Mouse (Mus musculus) limb, embryonic 14.5 days (tissue): ENCODE data around the gene Trrap. TPM values are rescaled to one million over a fixed set of nuclear protein-coding genes. Genes with fewer than 3 reads are reported as not detected.

Experiments
- ATAC-seq: fragments of 200-750 bp; cut with Nextera tagmentation; 2 replicates; pipeline ENCODE4 v1.8.0; 2017; ENCODE audit warnings: low read depth, moderate number of reproducible peaks, moderate TSS enrichment; ENCODE audit not compliant: low FRiP score
- DNase-seq: peaks from one replicate; pipeline ENCODE4 v3.0.0-alpha.2; 2015; ENCODE audit warnings: low spot score
- H3K27ac ChIP-seq: fragments of 300-500 bp; sonication (generic); replicated peaks from 2 replicates; pipeline ENCODE4 v1.5.1; 2014; ENCODE audit warnings: low read depth, mild to moderate bottlenecking, low read length, moderate library complexity, mixed read lengths
- H3K27me3 ChIP-seq: fragments of 300-500 bp; sonication (generic); 2 replicates; pipeline ENCODE4 v1.6.1; 2014; ENCODE audit warnings: low read length, mixed read lengths; ENCODE audit not compliant: control insufficient read depth, insufficient read depth
- H3K36me3 ChIP-seq: fragments of 300-500 bp; sonication (generic); 2 replicates; pipeline ENCODE4 v1.6.1; 2014; ENCODE audit warnings: mild to moderate bottlenecking, low read length, moderate library complexity, mixed read lengths; ENCODE audit not compliant: control insufficient read depth, insufficient read depth
- H3K4me1 ChIP-seq: fragments of 300-500 bp; sonication (generic); 2 replicates; pipeline ENCODE4 v1.6.1; 2014; ENCODE audit warnings: antibody characterized with exemption, low read length, mixed read lengths; ENCODE audit not compliant: control insufficient read depth, insufficient read depth
- H3K4me2 ChIP-seq: fragments of 300-500 bp; sonication (generic); replicated peaks from 2 replicates; pipeline ENCODE4 v1.6.1; 2014; ENCODE audit warnings: low read depth, mild to moderate bottlenecking, low read length, moderate library complexity; ENCODE audit not compliant: severe bottlenecking
- H3K4me3 ChIP-seq: fragments of 300-500 bp; sonication (generic); replicated peaks from 2 replicates; pipeline ENCODE4 v1.5.1; 2014; ENCODE audit warnings: low read length
- H3K9ac ChIP-seq: fragments of 300-500 bp; sonication (generic); 2 replicates; pipeline ENCODE4 v1.6.1; 2014; ENCODE audit warnings: mild to moderate bottlenecking, low read depth, low read length, moderate library complexity; ENCODE audit not compliant: severe bottlenecking
- H3K9me3 ChIP-seq: fragments of 300-500 bp; sonication (generic); 2 replicates; pipeline ENCODE4 v1.6.1; 2016; ENCODE audit warnings: low read length; ENCODE audit not compliant: control insufficient read depth
- POLR2A ChIP-seq: fragments of 200-500 bp; IDR thresholded peaks from 2 replicates; pipeline ENCODE4 v1.8.0; 2012; ENCODE audit warnings: inconsistent platforms, mild to moderate bottlenecking, moderate library complexity, borderline replicate concordance; ENCODE audit not compliant: insufficient read depth, insufficient read length; ENCODE audit errors: extremely low read depth
- WGBS: fragments of 180-500 bp; shearing (Covaris S2); extraction: QIAGEN DNeasy Blood & Tissue Kit; methylation state at CpG from one replicate; pipeline ENCODE4 v1.1.7; 2014; 5-methylcytosine and 5-hydroxymethylcytosine counted together
- polyA plus RNA-seq, 2 experiments: library from polyadenylated mRNA; depleted of rRNA in 1 of 2; stranded (reverse) in 1 of 2; unstranded in 1 of 2; fragments of >200 nt; fragmentation: Nextera tagmentation in 1 of 2; extraction: Ambion mirVana in 1 of 2; gene quantifications; 2 replicates each; pipeline versions ENCODE4 v1.2.1 to v1.2.3; 2012 to 2014

Trrap gene
- polyA plus RNA-seq, 2 experiments = 79.2 to 146 TPM

- ATAC-seq = no peak
- Histone ChIP-seq H3K4me1 (no peaks in the 10 kb centered on the region), H3K4me3 (no peak overlapping the region), H3K9me3 (peaks cover 2% of the 10 kb centered on the region; the same call in 1 of the 2 replicates), H3K9ac (no peak overlapping the region), H3K27me3 (no peaks in the 10 kb centered on the region), H3K27ac (no peak overlapping the region), H3K4me2 (no peak overlapping the region), H3K36me3 (peaks cover 97% of the 10 kb centered on the region)
- 86% methylated on average over 6 of the region's 6 CpGs for WGBS
- TF ChIP-seq POLR2A = no peak
- no peak for DNase-seq
These were observed 88.4 kb downstream of the Trrap start for GRCm38 (mm10) chr5:144855936-144856335.

DNA sequence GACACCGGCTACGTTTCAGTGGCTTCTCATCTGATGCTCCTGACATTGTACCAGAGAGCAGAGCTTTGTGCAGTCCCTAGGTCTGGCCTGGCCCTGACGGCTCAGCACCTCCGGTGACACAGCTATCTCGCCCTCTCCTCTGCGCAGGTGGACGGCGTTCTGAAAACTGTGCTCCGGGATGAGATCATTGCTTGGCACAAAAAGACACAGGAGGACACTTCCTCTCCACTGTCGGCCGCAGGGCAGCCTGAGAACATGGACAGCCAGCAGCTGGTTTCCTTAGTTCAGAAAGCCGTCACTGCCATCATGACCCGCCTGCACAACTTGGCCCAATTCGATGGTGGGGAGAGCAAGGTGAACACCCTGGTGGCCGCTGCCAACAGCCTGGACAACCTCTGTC lies 91.0 kb downstream of the Trrap start:
- Histone ChIP-seq H3K9ac (no peak overlapping the region), H3K4me1 (no peaks in the 10 kb centered on the region), H3K36me3 (peaks cover 76% of the 10 kb centered on the region), H3K4me2 (no peak overlapping the region), H3K27me3 (no peaks in the 10 kb centered on the region), H3K9me3 (peaks cover 5% of the 10 kb centered on the region; the same call in 1 of the 2 replicates), H3K27ac (no peak overlapping the region), H3K4me3 (no peak overlapping the region)
- DNase-seq = no peak
- WGBS = 96% methylated on average over 15 of the region's 15 CpGs
- no peak for TF ChIP-seq POLR2A
- ATAC-seq = no peak

DNA sequence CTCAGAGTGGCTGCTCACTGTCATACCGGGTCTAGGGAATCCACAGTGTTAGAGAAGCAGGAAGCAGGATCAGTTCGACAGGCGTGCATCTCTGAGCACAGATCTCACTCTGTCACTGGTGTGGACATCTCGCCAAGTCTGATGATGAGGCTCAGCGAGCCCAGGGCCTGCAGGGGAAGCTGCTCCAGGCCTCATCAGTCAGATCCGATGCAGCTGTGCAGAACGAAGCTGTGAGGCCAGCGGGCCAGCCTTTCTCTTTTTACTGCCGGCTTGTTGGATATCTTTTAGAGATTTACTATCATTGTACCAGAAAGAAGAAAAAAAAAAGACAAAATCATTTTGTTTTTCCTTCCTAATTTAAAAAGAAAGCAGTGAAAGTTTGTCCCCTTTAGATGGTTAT lies 91.8 kb downstream of the Trrap start:
- Histone ChIP-seq H3K4me3 (no peak overlapping the region), H3K27ac (no peak overlapping the region), H3K27me3 (no peaks in the 10 kb centered on the region), H3K9me3 (peaks cover 5% of the 10 kb centered on the region; the same call in 1 of the 2 replicates), H3K4me2 (no peak overlapping the region), H3K4me1 (no peaks in the 10 kb centered on the region), H3K9ac (no peak overlapping the region), H3K36me3 (peaks cover 68% of the 10 kb centered on the region)
- TF ChIP-seq POLR2A = no peak
- ATAC-seq (no peak), DNase-seq (no peak)
- 95% methylated on average over 9 of the region's 9 CpGs for WGBS

DNA sequence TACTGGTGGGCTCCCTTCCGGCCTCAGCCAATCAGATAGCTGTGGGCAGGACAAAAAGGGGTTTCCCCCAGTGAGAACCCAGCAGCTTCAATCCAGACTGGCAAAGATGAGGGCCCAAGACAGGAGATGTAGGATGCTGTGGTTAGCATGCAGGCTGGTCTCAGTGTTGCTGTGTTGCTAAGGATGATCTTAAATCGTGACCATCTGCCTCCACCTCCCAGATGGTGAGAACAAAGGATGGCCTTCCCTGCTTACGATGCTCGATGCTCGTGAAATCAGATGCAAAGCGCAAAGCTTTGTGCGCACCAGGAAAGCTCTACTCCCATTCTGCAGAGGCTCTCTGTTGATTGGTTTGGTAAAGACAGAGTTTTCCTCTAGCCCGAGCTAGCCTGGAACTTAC lies 93.4 kb downstream of the Trrap start:
- Histone ChIP-seq H3K9ac (no peak overlapping the region), H3K4me3 (no peak overlapping the region), H3K27me3 (no peaks in the 10 kb centered on the region), H3K9me3 (peaks cover 5% of the 10 kb centered on the region; the same call in 1 of the 2 replicates), H3K36me3 (peaks cover 52% of the 10 kb centered on the region), H3K4me1 (no peaks in the 10 kb centered on the region), H3K27ac (no peak overlapping the region), H3K4me2 (no peak overlapping the region)
- ATAC-seq (no peak), DNase-seq (no peak)
- 100% methylated on average over 8 of the region's 8 CpGs for WGBS
- no peak for TF ChIP-seq POLR2A

DNA sequence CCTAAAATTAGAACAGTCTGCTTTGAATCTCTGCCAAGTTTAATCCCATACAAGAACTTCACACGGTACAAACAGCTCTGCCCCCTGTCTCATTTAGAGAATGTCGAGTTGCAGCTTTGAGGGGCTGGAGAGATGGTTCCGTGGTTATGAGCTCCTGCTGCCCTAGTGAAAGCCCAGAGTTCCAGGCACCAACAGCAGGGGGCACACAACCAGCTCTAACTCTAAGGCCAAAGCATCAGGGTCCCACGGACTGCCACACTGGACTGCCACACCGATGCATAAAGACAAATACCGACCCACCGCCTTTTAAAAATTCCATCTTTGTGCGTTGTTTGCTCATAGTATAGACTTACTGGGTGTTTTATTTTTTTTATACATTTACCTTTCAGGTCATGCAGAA lies 99.4 kb downstream of the Trrap start:
- no peak overlapping the region for H3K9ac ChIP-seq
- no peak overlapping the region for H3K4me2 ChIP-seq
- no peak for DNase-seq
- H3K9me3 ChIP-seq = no peaks in the 10 kb centered on the region
- H3K4me1 ChIP-seq = 0 out of 2 replicates have a peak, but pooled peaks cover 2% of the 10 kb centered on the region
- no peak overlapping the region for H3K27ac ChIP-seq
- no peaks in the 10 kb centered on the region for H3K27me3 ChIP-seq
- TF ChIP-seq POLR2A = no peak
- H3K36me3 ChIP-seq = no peaks in the 10 kb centered on the region
- 72% methylated on average over 8 of the region's 8 CpGs for WGBS
- no peak overlapping the region for H3K4me3 ChIP-seq
- ATAC-seq = no peak

DNA sequence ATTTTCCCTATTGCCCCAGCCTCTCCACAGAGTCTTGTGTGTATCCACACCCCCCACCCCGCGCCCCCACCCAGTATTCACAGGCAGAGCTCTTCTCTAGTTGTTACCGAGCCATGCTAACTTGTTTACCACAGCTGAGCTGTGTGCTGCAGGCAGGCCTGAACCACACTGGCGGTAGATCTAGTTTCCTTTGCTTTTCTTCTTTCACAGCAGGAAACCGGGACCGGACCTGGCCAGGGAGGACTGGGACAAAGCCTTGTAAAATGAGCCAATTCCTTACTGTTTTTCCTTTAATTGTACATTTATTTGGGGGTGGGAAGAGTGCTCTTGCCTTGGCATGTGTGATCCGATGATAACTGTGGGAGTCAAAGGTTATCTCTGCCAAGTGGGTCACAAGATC lies 101.9 kb downstream of the Trrap start:
- H3K36me3 ChIP-seq = no peaks in the 10 kb centered on the region
- no peak overlapping the region for H3K27ac ChIP-seq
- no peak overlapping the region for H3K4me2 ChIP-seq
- no peak for TF ChIP-seq POLR2A
- H3K4me3 ChIP-seq = no peak overlapping the region
- H3K27me3 ChIP-seq = no peaks in the 10 kb centered on the region
- ATAC-seq (no peak), DNase-seq (no peak)
- WGBS = 65% methylated on average over 7 of the region's 7 CpGs
- H3K4me1 ChIP-seq = 0 out of 2 replicates have a peak, but pooled peaks cover 2% of the 10 kb centered on the region
- H3K9me3 ChIP-seq = no peaks in the 10 kb centered on the region
- no peak overlapping the region for H3K9ac ChIP-seq
